Comparison of ENCODE assay signal across 10 mouse cellular contexts in genomic region chr7:96986795-96987445, GRCm38 (mm10). TPM values are rescaled to one million over a fixed set of nuclear protein-coding genes. Genes with fewer than 3 reads are reported as not detected.
DNase-seq lines count a peak whose midpoint lies in the region; ATAC-seq lines count a peak whose summit lies in the region.
"Had no signal": no experiment of that assay in that cellular context is flagged by ENCODE, and none has a peak within 500 bp of the region (broad histone marks: within the 10 kb centered on the region; RNA-seq: fewer than 3 reads in every experiment).

No protein-coding gene starts in this region.

- DNase-seq in midbrain, embryonic 10.5 days (ENCODE audit: low spot score), result no peak
- DNase-seq in embryonic facial prominence, embryonic 11.5 days (ENCODE audit: low spot score), result peak; percentile 8
- DNase-seq in retina, embryonic 14.5 days (ENCODE audit: low spot score), result peak; percentile 35
- DNase-seq in frontal cortex, postnatal 36 days (ENCODE audit: low spot score in 2 of 2), result no peak
- DNase-seq in thymus, postnatal 14 days, result no peak
- DNase-seq: kidney, adult 18-20 months; liver, postnatal 0 days had no signal

- peaks cover 43% of the 10 kb centered on the region for H3K4me1 ChIP-seq in midbrain, embryonic 10.5 days
- H3K4me1 ChIP-seq in midbrain, embryonic 15.5 days, result peaks cover 16% of the 10 kb centered on the region
- H3K4me1 ChIP-seq in embryonic facial prominence, embryonic 11.5 days (ENCODE audit: control insufficient read depth, insufficient read depth, low read length), result no peaks in the 10 kb centered on the region
- peaks cover 12% of the 10 kb centered on the region for H3K4me1 ChIP-seq in hindbrain, embryonic 16.5 days (ENCODE audit: control insufficient read depth, insufficient read depth, low read depth, low read length)

- H3K4me2 ChIP-seq in midbrain, embryonic 15.5 days, result no peak overlapping the region
- peak overlapping the region; percentile 10; the same call in 1 of the 2 replicates for H3K4me2 ChIP-seq in embryonic facial prominence, embryonic 11.5 days (ENCODE audit: low read depth, low read length)
- 0 out of 2 replicates have a peak overlapping the region, but pooled peaks have one; percentile 6 for H3K4me2 ChIP-seq in hindbrain, embryonic 16.5 days (ENCODE audit: low read length)

- 48% methylated on average over 9 of the region's 9 CpGs for WGBS in midbrain, embryonic 10.5 days
- WGBS in midbrain, embryonic 15.5 days, result 28% methylated on average over 9 of the region's 9 CpGs
- 45% methylated on average over 9 of the region's 9 CpGs for WGBS in embryonic facial prominence, embryonic 11.5 days
- WGBS in hindbrain, embryonic 16.5 days, result 27% methylated on average over 9 of the region's 9 CpGs

- 0 out of 2 replicates have a peak overlapping the region, but pooled peaks have one; percentile 5 for H3K27ac ChIP-seq in midbrain, embryonic 10.5 days (replicated peaks)
- H3K27ac ChIP-seq in midbrain, embryonic 15.5 days, result no peak overlapping the region
- H3K27ac ChIP-seq in embryonic facial prominence, embryonic 11.5 days (replicated peaks; ENCODE audit: low read depth, low read length), result no peak overlapping the region
- no peak overlapping the region for H3K27ac ChIP-seq in hindbrain, embryonic 16.5 days (ENCODE audit: low read depth, low read length)

- no peaks in the 10 kb centered on the region for H3K9me3 ChIP-seq in midbrain, embryonic 10.5 days (replicated peaks)
- no peaks in the 10 kb centered on the region for H3K9me3 ChIP-seq in midbrain, embryonic 15.5 days
- H3K9me3 ChIP-seq in embryonic facial prominence, embryonic 11.5 days (replicated peaks; ENCODE audit: control insufficient read depth, low read length), result no peaks in the 10 kb centered on the region
- no peaks in the 10 kb centered on the region for H3K9me3 ChIP-seq in hindbrain, embryonic 16.5 days (ENCODE audit: control insufficient read depth, low read length)

- ATAC-seq in midbrain, embryonic 15.5 days (replicated peaks), result no peak; the same call in 1 of the 2 replicates
- no peak for ATAC-seq in embryonic facial prominence, embryonic 11.5 days (replicated peaks; ENCODE audit: insufficient number of reproducible peaks, low FRiP score, low TSS enrichment, low read depth)
- no peak for ATAC-seq in hindbrain, embryonic 16.5 days
- ATAC-seq in megakaryocyte-erythroid progenitor cell, adult 5-6 weeks (replicated peaks; ENCODE audit: low FRiP score, low TSS enrichment, poor library complexity, severe bottlenecking), result no peak

- no peak overlapping the region for H3K4me3 ChIP-seq in midbrain, embryonic 10.5 days
- H3K4me3 ChIP-seq in midbrain, embryonic 15.5 days, result no peak overlapping the region
- no peak overlapping the region for H3K4me3 ChIP-seq in embryonic facial prominence, embryonic 11.5 days (ENCODE audit: low read depth, low read length)
- H3K4me3 ChIP-seq in hindbrain, embryonic 16.5 days (ENCODE audit: low read length), result no peak overlapping the region

- H3K36me3 ChIP-seq in midbrain, embryonic 10.5 days, result no peaks in the 10 kb centered on the region
- no peaks in the 10 kb centered on the region for H3K36me3 ChIP-seq in midbrain, embryonic 15.5 days (replicated peaks)
- no peaks in the 10 kb centered on the region for H3K36me3 ChIP-seq in embryonic facial prominence, embryonic 11.5 days (replicated peaks; ENCODE audit: control insufficient read depth, insufficient read depth, low read depth, low read length)
- H3K36me3 ChIP-seq in hindbrain, embryonic 16.5 days (ENCODE audit: control insufficient read depth, insufficient read depth, low read length), result no peaks in the 10 kb centered on the region

- H3K9ac ChIP-seq in midbrain, embryonic 15.5 days, result no peak overlapping the region
- no peak overlapping the region for H3K9ac ChIP-seq in embryonic facial prominence, embryonic 11.5 days (replicated peaks; ENCODE audit: low read length)
- no peak overlapping the region for H3K9ac ChIP-seq in hindbrain, embryonic 16.5 days (ENCODE audit: low read depth, low read length)
- H3K9ac ChIP-seq: liver, postnatal 0 days had no signal

- no peaks in the 10 kb centered on the region for H3K27me3 ChIP-seq in midbrain, embryonic 10.5 days (ENCODE audit: low read depth, poor library complexity, severe bottlenecking)
- no peaks in the 10 kb centered on the region for H3K27me3 ChIP-seq in midbrain, embryonic 15.5 days (replicated peaks)
- no peaks in the 10 kb centered on the region for H3K27me3 ChIP-seq in embryonic facial prominence, embryonic 11.5 days (ENCODE audit: control insufficient read depth, insufficient read depth, low read length)
- H3K27me3 ChIP-seq in hindbrain, embryonic 16.5 days (replicated peaks; ENCODE audit: control insufficient read depth, insufficient read depth, low read length), result no peaks in the 10 kb centered on the region

RNA-seq across cellular contexts. Expression of gene Nars2, which starts 35.6 kb away (rescaled TPM):
- 24.4 and 26.1 TPM in 2 replicates for polyA plus RNA-seq in midbrain, embryonic 10.5 days (2016; fragmentation: Nextera tagmentation; extraction: Ambion mirVana)
- polyA plus RNA-seq in midbrain, embryonic 15.5 days (2015; fragmentation: Nextera tagmentation; extraction: Ambion mirVana), result 15.2 and 17.5 TPM in 2 replicates
- 23.0 and 25.3 TPM in 2 replicates for polyA plus RNA-seq in embryonic facial prominence, embryonic 11.5 days (2014; fragmentation: Nextera tagmentation; extraction: Ambion mirVana)
- 16.6 and 16.9 TPM in 2 replicates for polyA plus RNA-seq in hindbrain, embryonic 16.5 days (2015; fragmentation: Nextera tagmentation; extraction: Ambion mirVana)
- 16.6 and 26.5 TPM in 2 replicates for total RNA-seq in megakaryocyte-erythroid progenitor cell, adult 5-6 weeks (2014; fragmentation: Nextera tagmentation)
- 11.8 and 14.0 TPM in 2 replicates for total RNA-seq in megakaryocyte-erythroid progenitor cell, adult 5-6 weeks (2017)

Comparison
In these comparisons a context has a peak if more than half of its experiments do, and no peak if none do; other contexts are left out.
1. DNase-seq: peak in embryonic facial prominence, embryonic 11.5 days (single experiment) and retina, embryonic 14.5 days (single experiment); none in midbrain, embryonic 10.5 days (single experiment), frontal cortex, postnatal 36 days (0 of 2) and thymus, postnatal 14 days (single experiment).